Mouse (Mus musculus): ENCODE measurements at regions not wholly inside any gene's neighbourhood (a gene's known extent, or its start where the extent isn't known, plus 50 kb on each side); places are given as distances from the start of the nearest gene placed in this dataset.
"Not testable (repeated sequence)": the region's sequence is repeated elsewhere in the genome, so short reads cannot be mapped to it uniquely, and the experiment has no call there.

- not testable (repeated sequence) for H3K27ac ChIP-seq (ENCODE audit: low read length); H3K9ac ChIP-seq (replicated peaks; ENCODE audit: low read depth); H3K4me3 ChIP-seq (ENCODE audit: low read depth, low read length); ATAC-seq; H3K36me3 ChIP-seq (ENCODE audit: insufficient read depth, low read length); H3K27me3 ChIP-seq (replicated peaks; ENCODE audit: insufficient read depth, low read length); DNase-seq (ENCODE audit: low spot score); H3K4me2 ChIP-seq (replicated peaks; ENCODE audit: low read depth, low read length); H3K4me1 ChIP-seq (ENCODE audit: insufficient read depth, low read depth, low read length); H3K9me3 ChIP-seq (ENCODE audit: low read length)
- 36% methylated on average over 1 of the region's 1 CpGs for WGBS
Measured at GRCm38 (mm10) chr6:67679106-67679505, 143.5 kb upstream of the Tacstd2 start.

DNA sequence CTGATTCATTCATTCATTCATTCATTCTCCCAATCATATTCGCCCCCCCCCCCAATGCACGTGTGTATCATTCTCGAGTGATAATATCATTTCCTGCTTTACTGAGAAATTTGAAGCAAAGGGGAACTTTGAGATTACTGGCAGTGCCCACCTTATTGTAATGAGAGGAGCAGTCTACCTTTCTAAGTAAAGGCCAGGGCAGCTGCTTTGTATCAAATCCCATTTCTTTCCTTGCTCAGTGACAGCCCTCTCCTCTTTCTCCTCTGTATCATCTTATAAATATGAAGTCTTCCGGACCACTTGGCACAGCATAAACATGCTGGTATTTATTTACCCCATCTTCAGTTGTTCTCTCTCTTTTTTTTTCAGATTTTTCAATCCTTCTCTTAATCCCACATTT is 139.1 kb upstream of the Tacstd2 start:
- not testable (repeated sequence) for H3K4me3 ChIP-seq (ENCODE audit: low read depth, low read length); H3K4me2 ChIP-seq (replicated peaks; ENCODE audit: low read depth, low read length); H3K9me3 ChIP-seq (ENCODE audit: low read length); H3K27me3 ChIP-seq (replicated peaks; ENCODE audit: insufficient read depth, low read length); H3K27ac ChIP-seq (ENCODE audit: low read length); H3K4me1 ChIP-seq (ENCODE audit: insufficient read depth, low read depth, low read length); DNase-seq (ENCODE audit: low spot score); ATAC-seq; H3K36me3 ChIP-seq (ENCODE audit: insufficient read depth, low read length); H3K9ac ChIP-seq (replicated peaks; ENCODE audit: low read depth)
- 79% methylated on average over 4 of the region's 4 CpGs for WGBS

DNA sequence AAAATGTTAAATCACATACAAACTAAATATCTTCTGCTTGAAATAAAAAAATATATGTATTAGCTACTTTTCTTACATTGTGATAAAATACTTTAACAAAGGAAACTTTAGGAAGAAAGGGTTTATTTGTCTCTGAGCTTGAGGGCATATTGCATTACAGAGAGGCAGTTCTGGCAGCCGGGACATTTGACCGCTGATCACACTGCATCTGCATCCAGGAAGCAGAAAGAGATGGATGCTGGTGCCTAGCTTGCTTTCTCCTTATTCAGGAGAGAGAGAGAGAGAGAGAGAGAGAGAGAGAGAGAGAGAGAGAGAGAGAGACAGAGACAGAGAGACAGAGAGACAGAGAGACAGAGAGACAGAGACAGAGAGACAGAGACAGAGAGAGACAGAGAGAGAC is 137.7 kb upstream of the Tacstd2 start:
- not testable (repeated sequence) for H3K27me3 ChIP-seq (replicated peaks; ENCODE audit: insufficient read depth, low read length); DNase-seq (ENCODE audit: low spot score); ATAC-seq; H3K27ac ChIP-seq (ENCODE audit: low read length); H3K4me3 ChIP-seq (ENCODE audit: low read depth, low read length); H3K36me3 ChIP-seq (ENCODE audit: insufficient read depth, low read length); H3K9ac ChIP-seq (replicated peaks; ENCODE audit: low read depth); H3K4me1 ChIP-seq (ENCODE audit: insufficient read depth, low read depth, low read length); H3K4me2 ChIP-seq (replicated peaks; ENCODE audit: low read depth, low read length); H3K9me3 ChIP-seq (ENCODE audit: low read length)
- 69% methylated on average over 2 of the region's 2 CpGs for WGBS

- not testable (repeated sequence) for DNase-seq (ENCODE audit: low spot score); H3K9ac ChIP-seq (replicated peaks; ENCODE audit: low read depth); H3K27ac ChIP-seq (ENCODE audit: low read length); H3K4me2 ChIP-seq (replicated peaks; ENCODE audit: low read depth, low read length); H3K9me3 ChIP-seq (ENCODE audit: low read length); H3K36me3 ChIP-seq (ENCODE audit: insufficient read depth, low read length); H3K27me3 ChIP-seq (replicated peaks; ENCODE audit: insufficient read depth, low read length); H3K4me3 ChIP-seq (ENCODE audit: low read depth, low read length); H3K4me1 ChIP-seq (ENCODE audit: insufficient read depth, low read depth, low read length); ATAC-seq
- WGBS, result 77% methylated on average over 8 of the region's 8 CpGs
Measured at GRCm38 (mm10) chr6:67668073-67668472, 132.5 kb upstream of the Tacstd2 start.

DNA sequence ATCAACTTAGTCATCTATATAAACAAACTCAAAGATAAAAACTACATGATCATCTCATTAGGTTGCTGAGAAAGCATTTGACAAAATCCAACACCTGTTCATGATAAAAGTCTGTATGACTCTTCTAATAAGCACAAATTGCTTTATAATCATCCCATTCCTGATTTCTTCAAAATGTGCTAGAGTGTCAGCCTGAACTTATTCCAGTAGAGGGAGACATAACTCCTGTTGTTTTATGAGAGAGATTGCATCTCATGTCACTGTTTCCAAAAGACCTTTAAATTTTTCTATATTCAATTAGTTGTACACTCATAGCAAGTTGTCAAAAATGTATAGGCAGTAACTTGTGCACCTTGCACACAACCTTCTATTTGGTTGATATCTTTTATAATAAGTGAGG is 96.0 kb upstream of the Tacstd2 start:
- Histone ChIP-seq H3K4me3 (ENCODE audit: low read depth, low read length) (no peak overlapping the region), H3K4me2 (replicated peaks; ENCODE audit: low read depth, low read length) (no peak overlapping the region), H3K4me1 (ENCODE audit: insufficient read depth, low read depth, low read length) (no peaks in the 10 kb centered on the region), H3K9me3 (ENCODE audit: low read length) (no peaks in the 10 kb centered on the region), H3K9ac (replicated peaks; ENCODE audit: low read depth) (no peak overlapping the region), H3K27me3 (replicated peaks; ENCODE audit: insufficient read depth, low read length) (no peaks in the 10 kb centered on the region), H3K27ac (ENCODE audit: low read length) (no peak overlapping the region), H3K36me3 (ENCODE audit: insufficient read depth, low read length) (no peaks in the 10 kb centered on the region)
- DNase-seq (ENCODE audit: low spot score) (no peak), ATAC-seq (no peak)
- TF ChIP-seq EP300 (IDR thresholded peaks at IDR 0.05), result no peak
- TF ChIP-seq CTCF (IDR thresholded peaks at IDR 0.05), result peak; percentile 11; the same call in 1 of the 2 replicates

- TF ChIP-seq CTCF (IDR thresholded peaks at IDR 0.05) (no peak), EP300 (IDR thresholded peaks at IDR 0.05) (no peak)
- Histone ChIP-seq H3K4me1 (ENCODE audit: insufficient read depth, low read depth, low read length) (no peaks in the 10 kb centered on the region), H3K4me2 (replicated peaks; ENCODE audit: low read depth, low read length) (no peak overlapping the region), H3K36me3 (ENCODE audit: insufficient read depth, low read length) (no peaks in the 10 kb centered on the region), H3K27me3 (replicated peaks; ENCODE audit: insufficient read depth, low read length) (no peaks in the 10 kb centered on the region), H3K4me3 (ENCODE audit: low read depth, low read length) (no peak overlapping the region), H3K9me3 (ENCODE audit: low read length) (no peaks in the 10 kb centered on the region), H3K9ac (replicated peaks; ENCODE audit: low read depth) (no peak overlapping the region), H3K27ac (ENCODE audit: low read length) (no peak overlapping the region)
- DNase-seq (ENCODE audit: low spot score) (no peak), ATAC-seq (no peak)
- 44% methylated on average over 1 of the region's 1 CpGs for WGBS
Measured at GRCm38 (mm10) chr6:67610402-67610801, 74.8 kb upstream of the Tacstd2 start.

- not testable (repeated sequence) for H3K9ac ChIP-seq (replicated peaks; ENCODE audit: low read depth); H3K27ac ChIP-seq (ENCODE audit: low read length); H3K9me3 ChIP-seq (ENCODE audit: low read length); ATAC-seq; H3K27me3 ChIP-seq (replicated peaks; ENCODE audit: insufficient read depth, low read length); H3K36me3 ChIP-seq (ENCODE audit: insufficient read depth, low read length); DNase-seq (ENCODE audit: low spot score); H3K4me1 ChIP-seq (ENCODE audit: insufficient read depth, low read depth, low read length); H3K4me2 ChIP-seq (replicated peaks; ENCODE audit: low read depth, low read length); H3K4me3 ChIP-seq (ENCODE audit: low read depth, low read length)
- 30% methylated on average over 1 of the region's 1 CpGs for WGBS
Measured at GRCm38 (mm10) chr6:67609461-67609860, 73.9 kb upstream of the Tacstd2 start.

Data from lung, postnatal 0 days (tissue).